Mouse (Mus musculus) retina, postnatal 1 day (tissue): ENCODE measurements around the gene Haao.
"Not testable (repeated sequence)": the region's sequence is repeated elsewhere in the genome, so short reads cannot be mapped to it uniquely, and the experiment has no call there.

Experiments used
- DNase-seq: peaks from one replicate; pipeline ENCODE4 v3.0.0-alpha.2; 2012

Gene Haao

DNA sequence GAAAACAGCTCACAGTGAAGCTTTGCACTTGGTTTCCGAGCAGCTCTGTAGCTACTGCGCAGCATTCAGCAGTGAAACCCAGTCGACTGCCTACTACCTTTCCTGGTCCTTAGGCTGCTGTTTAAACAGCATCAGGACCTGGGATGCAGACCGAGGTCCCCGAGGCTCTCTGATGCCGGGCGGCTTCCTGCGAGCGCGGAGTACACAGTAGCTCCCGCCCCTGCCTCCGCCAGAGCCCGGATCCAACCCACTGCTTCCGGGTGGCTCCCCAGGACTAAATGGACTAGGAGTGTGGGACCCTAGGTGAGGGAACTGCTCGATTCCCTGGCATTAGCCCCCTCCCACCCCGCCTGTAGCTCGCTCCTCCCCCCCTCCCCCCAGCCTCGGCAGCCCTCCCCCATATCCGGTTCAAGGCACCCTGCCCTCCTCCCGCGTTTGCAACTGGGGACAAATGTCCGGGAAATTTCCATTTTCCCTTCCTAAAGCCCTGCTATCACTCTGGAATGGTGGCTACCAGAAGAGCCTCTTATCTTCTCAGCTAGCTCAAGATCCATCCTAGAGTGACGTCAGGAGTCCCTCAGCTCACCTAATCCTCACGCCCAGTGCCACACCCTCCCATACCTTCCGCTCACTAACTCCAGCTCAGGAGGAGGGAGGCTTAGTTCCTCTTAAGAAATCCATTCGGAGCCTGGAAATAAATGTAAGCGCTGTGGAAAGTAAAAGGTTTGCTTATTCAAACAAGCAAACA lies 14.5 kb upstream of the Haao start:
- DNase-seq = peak; percentile 80

DNA sequence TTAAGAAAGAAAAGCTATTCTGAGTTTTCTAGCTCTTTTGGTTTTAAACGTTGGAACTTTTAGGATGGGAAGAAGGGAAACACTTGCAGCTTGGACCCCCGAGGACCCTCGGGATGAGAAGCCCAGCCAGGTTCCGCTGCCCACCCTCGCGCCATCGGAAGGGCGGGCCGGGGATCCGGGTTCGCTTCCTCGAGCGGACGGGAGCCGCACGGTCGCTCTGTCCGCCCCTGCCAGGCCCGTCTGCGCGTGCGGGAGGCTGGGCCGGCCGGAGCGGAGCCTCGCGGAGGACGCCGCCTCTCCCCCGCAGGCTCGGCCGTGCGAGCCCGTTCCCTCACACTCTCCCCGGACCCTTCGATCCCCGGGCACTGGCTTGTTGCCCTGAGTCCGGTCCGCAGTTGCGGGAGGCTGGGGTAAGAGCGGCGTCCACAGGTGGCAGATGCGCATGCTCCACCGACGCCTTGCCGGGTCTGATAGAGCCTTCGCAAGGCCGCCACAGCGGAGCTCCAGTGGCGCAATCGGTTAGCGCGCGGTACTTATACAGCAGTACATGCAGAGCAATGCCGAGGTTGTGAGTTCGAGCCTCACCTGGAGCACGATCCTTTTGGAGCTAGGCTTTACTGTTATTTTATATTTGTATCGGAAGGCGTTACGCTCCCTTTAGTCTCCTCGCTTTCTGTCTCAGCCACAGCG lies 13.8 kb upstream of the Haao start:
- DNase-seq = peak; percentile 94

DNA sequence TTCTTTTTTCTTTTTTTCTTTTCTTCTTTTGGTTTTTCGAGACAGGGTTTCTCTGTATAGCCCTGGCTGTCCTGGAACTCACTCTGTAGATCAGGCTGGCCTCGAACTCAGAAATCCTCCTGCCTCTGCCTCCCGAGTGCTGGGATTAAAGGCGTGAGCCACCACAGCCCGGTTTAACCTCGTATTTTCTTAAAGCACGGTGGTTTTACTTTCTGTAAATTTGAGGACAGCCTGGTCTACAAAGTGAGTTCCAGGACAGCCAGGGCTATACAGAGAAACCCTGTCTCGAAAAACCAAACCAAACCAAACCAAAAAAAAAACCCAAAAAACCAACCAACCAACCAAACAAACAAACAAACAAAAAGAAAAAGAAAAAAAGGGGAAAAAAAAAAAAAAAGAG lies 13.2 kb upstream of the Haao start:
- not testable (repeated sequence) for DNase-seq

DNA sequence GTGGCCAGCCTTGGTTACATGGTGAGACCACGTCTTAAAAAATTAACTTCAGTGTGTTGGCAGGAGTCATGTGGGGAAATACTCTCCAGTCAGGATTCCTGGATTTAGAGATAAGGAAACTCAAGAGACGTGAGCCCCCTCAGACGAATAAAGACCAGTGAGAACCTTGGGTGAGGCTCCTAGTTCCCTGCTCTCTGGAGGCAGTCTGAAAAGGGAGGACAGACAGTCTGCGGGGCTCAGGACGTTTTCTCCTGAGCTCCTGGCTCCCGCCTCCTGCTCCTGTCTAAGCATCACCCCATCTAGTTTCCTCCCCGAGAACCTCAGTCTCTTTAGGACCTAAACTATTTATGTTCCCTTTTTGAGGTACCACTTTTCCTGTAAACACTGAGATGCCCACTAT lies 12.5 kb upstream of the Haao start:
- DNase-seq = no peak

DNA sequence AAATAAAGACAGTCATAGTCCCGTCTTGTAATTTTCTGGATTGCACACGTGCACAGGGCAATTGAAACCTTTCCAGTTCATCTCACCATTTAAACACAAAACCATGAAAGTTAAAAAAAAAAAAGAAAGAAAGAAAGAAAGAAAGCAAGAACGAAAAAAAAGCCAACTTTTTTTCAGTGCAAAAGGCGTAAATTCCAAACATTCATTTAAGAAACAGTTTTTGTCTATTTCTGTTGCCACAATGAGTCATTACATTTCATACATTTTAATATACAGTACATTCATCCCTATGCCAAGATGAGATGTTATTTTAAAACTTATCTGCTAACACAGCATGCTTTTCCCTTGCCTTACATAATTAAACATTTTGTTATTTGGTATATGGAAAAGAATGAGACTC lies 11.9 kb upstream of the Haao start:
- no peak for DNase-seq

DNA sequence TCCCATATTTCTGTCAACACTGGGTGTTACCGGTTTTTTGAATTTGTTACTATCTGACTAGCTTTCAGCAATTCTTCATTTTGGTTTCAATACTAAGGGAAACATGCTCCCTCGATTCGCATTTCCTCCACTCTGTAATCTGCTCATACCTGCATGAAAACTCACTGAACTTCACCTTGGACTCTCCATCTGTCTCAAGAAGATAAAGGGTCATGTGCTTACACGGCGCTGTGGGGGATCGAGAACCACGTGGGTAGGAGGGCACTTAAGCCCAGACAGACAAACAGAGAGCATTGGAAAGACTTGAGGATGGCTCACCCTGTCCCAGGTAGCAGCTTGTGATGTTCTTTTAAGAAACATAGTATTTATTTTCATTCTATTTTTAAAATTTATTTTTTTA lies 10.7 kb upstream of the Haao start:
- no peak for DNase-seq

DNA sequence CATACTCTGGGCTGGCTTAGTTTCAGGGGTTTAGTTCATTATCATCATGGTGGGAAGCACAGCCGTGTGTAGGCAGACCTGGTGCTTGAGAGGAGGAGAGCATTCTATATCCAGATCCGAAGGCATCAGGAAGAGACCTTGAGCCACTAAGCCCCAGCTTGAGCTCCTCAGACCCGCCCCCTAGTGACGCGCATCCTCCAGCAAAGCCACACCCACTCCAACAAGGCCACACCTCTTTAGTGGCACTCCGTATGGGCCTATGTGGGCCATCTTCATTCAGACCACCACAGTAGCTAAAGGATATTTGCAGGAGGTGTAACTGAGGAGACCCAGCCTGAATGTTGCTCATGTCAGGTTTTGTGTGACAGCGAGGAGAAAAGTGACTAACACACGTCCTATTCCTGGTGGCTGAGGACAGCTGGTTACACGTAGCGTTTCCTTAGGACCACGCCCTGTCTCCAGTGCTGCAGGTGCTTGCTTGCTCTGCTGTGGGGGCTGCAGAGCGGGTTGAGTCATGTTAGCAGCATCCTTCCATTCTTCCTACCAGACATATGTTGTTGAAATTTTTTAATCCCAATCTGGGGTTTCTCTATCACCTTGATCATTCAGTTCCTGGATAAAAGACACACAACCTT lies 6.6 kb upstream of the Haao start:
- peak; percentile 61 for DNase-seq

DNA sequence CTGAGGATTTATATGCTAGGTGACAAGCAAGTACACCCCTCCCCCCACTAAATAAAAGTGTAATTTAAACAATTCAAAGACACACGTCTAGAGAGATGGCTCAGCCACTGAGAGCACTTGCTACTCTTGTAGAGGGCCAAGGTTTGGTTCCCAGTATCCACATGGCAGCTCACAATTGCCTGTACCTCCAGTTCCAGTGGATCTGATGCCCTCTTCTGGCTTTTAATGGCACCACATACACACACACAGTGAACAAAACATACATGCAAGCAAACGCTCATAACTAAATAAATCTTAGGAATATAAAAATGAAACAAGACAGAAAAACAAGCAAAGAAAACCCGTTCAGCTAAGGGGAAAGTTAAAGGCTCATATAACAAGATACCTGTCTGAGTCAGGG lies 6.1 kb upstream of the Haao start:
- no peak for DNase-seq

DNA sequence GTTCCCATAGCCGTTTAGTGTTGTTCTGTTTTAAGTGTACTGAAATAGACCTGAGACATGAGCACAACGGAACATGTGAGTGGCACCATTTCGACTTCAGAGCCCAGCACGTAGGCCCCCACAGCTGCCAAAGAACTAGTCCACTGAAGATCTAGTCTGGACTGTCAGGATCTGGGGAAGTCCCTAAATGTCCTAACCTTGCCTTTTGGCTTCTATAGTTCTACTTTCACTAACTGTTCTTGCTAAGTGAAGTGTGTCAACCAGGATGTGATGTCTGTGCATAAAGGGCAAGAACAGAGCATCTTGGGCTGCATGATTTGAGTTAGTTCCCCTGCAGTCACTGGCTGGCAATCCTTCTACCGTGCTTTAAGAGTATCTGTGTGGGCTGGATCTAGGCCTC lies 3.1 kb upstream of the Haao start:
- DNase-seq = no peak

DNA sequence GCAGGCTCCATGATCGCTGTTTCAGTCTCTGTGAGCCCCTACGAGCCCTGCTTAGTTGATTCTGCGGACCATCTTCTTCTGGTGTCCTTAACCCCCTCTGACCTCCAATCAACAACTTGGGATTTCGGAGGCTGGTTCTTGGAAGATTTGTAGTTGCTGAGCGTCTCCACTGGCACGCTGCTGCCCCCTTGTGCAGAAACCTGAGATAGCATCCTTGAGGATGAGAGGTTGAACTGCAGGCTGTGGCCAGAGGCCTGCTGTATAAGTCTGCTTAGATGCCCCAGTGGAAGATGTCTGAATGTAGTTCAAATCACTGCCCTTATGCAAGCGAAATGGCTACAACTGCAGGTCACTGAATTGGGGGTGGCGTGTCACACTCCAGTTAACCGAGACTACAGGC lies 2.7 kb upstream of the Haao start:
- DNase-seq = peak; percentile 89

DNA sequence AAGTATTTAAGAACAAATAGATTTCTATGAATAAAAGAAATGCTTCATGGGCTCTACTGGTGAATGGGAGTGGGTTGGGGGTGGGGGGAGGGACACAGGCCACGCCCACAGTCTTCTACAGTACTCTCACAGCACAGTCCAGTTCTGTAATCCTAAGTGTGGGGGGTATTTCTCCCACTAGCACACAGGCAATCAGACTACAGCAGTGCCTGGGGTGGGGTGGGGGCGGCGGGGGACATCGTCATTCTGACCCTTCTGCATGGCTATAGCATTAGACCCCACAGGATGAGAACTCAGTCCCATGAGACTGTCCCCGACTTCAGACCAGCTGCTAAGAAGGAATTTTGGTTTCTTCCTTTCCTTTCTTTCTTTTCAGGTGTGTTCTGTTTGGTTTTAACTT lies 2.0 kb upstream of the Haao start:
- no peak for DNase-seq

DNA sequence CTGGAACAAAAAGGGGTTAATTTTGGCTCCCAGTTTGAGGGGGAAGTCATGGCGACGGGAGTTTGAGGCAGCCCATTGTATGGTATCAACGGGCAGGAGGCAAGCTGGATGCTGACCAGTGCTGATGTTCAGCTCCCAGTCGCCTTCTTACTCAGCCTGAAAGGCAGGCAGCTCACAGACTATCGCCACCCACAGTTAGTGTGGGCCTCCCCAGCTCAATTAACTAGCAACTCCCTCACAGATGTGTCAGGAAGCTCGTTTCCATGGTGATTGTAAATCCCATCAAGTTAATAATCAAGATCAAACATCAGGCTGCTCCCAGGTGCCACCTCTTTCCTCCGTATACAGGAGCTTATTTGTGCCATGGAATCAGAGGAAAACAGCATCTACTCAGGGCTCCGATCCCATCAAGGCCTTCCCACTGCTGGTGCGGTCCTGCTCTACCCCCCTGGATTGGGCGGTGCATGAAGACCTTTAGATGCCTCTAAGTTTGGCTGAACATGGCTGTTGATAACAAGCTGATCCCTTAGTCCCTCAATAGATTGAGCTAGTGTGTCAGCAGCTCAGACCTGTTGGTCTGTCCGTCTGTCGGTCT lies 1.4 kb upstream of the Haao start:
- no peak for DNase-seq

DNA sequence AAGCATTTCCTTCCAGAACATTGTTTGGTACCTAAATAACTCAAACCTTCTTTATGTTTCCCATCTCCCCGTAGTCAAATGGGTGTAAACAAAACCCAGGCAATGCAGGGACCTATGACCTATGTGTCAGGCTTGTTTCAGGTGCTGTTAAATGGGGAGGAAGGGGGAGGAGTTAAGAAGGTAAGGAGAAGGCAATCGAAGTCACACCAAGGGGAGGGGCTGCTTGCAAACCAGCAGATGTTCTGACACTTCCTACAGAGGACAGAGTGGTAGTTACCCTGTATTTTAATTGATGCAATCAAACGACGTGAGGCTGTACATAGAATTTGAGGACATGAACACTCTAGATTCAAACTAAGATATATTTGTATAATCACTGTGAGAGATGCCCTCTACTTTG lies 719 bp upstream of the Haao start:
- DNase-seq = no peak

DNA sequence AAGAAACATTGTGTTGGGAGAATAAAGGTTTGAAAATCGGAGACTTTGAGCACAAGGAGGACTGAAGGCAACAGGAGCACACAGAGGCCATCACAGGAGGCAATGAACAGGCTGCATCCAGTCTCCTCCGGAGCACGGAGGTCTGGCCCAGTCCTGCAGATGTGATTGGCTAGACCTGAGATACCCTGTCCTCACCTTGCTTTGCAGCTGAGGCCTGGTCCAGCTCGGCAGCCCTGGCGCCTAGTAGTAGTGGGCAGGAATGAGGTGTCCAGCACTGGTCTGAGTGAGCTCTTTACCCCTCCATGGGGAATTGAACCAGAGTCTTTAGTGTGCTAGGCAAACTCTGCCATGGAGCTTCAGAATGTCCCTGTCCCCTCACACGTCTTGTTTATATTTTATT lies 663 bp downstream of the Haao start:
- no peak for DNase-seq

DNA sequence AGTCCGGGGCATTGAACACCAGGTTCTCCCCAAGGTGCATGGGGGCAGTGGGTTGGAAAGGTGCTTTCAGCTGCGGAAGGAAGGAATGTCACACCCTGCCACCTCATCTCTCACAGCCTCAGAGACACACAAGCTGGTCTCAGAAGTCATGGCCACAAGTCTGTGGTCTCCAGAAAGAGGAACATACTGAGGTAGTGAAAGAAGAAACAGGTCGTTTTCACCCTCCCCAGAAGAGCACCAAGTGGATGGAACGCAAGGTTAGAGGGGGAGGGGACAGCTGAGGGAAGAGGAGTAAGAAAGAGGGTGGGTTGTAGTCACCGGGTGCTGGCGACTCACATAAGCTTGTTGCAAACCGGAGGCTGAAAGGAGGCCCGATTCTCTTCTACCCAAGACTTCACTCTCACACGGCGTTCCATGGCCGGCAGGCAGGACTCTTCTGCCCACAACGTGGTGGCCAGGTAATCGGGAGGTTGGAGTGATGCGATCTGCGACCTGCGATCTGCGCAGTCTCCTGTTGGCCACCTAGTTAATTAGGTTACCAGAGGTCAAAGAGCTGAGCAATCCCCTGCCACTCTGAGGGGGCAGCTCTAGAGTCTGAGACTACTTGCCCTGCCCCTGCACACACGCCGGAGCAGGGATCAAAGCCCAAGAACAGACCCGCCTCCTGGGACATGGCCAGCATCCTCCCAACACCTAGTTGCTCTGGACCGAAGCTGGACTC lies 1.3 kb downstream of the Haao start:
- DNase-seq = no peak

DNA sequence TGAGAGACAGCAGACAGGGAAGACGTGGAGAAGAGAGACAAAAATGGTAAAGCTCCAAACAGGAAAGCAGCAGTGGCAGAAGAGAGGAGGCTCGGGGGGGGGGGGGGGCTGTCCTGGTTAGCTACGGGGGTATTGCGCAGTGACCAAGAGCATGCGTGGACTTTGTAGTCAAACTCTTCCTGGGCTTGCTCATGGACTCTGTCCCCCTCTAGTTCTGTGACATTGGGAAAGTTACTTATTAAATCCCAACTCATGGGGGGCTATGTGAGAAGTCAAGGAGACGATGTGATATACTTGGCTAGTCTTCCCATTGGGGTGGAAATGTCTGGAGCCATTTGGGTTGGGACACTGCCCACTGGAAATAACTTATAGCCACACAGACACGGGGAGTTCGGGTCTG lies 2.2 kb downstream of the Haao start:
- no peak for DNase-seq

DNA sequence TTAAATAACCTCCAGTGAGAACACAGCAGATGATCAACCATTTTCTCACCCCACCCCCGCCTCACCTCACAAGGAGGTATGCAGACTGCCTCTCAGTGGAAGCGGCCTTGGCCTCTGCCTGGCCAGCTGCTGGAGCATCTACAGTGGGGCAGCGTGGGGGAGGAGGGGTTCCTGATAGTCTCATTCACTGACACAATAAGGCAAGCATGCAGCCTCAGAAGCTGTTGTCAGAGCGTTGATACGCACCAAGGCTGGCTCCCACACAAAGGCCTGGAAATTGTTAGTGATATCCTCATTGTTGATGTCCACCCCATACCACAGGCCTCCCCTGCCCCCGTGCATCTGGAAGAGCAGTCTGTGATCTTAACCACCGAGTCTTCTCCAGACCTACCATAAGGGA lies 4.0 kb downstream of the Haao start:
- DNase-seq = peak; percentile 42

DNA sequence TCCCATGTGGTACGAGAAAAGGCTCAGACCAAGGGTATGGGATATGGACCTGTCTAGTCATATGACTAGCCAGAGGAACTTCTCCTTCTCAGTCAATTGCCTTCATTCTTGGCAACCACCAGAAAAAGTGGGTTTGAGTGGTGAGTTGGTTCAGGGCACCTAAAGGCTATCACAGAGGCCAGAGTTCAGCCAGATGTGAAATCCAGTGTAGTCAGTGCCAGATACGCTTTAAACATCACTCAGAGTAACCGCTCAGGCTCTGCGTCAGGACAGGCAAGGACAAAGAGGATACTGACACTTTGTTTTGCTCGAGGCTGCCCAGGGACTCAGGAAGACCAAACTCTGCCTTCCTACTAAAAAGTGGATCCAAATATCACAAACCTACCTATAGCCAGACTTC lies 6.8 kb downstream of the Haao start:
- DNase-seq = no peak

DNA sequence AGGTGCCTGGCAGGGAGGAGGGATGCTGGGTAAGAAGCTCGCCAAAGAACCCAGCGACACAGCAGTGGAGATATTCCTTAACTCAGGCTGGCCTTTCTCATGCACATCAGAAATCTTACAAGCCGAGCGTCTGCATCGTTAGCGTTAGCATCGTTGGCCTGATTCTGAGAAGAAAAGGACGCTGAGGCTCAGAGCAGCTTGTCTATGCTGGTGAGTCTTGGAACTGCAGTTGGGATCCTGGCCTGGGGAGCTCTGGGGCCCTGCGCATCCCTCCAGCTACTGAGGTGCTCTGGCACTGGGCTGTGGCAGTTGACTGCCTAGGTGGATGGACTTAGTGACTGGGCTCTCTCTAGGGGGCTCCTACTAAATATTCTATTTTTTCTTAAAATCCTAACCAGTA lies 8.6 kb downstream of the Haao start:
- DNase-seq = peak; percentile 55

DNA sequence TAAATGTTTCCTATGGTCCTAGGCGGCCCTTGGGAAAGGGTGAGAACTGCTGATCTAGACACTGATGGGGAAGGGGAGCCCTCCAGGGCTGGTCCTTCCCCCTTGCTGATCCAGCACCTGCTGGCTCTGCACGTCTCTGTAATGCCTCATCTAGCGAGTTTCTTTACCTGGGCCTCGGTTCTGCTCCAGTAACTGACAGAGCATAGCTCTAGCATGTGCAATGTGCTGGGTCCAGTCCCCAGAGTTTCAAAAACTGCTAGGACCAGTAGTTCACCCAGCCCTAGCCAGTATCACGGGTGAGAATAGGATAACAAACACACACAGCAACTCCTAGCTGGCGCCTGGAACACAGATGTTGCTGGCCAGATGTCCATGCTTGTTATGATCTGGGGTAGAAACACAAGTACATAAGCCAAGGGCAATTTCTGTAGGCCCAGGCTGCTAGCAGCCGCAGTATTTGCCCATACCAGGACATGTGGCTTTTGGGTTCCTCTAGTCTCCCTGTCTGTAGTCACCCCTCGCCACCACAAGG lies 10.0 kb downstream of the Haao start:
- no peak for DNase-seq

DNA sequence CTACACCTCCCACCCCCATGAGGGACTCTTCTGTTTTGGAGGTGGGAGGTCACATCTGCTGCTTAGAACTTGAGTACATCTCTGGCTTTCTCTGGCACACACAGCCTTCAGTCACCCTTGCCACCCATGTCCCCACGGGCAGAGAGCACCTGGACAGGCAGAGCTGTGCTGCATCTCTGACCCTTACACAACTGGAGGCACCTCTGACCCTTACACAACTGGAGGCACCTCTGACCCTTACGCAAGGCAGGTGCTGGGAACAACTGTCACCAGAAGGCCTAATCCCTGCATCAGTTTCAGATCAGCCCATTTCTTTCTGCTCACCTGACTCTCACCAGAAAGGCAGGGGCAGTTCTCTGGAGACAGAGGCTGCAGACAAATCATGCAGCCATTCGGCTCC lies 11.7 kb downstream of the Haao start:
- DNase-seq = no peak

DNA sequence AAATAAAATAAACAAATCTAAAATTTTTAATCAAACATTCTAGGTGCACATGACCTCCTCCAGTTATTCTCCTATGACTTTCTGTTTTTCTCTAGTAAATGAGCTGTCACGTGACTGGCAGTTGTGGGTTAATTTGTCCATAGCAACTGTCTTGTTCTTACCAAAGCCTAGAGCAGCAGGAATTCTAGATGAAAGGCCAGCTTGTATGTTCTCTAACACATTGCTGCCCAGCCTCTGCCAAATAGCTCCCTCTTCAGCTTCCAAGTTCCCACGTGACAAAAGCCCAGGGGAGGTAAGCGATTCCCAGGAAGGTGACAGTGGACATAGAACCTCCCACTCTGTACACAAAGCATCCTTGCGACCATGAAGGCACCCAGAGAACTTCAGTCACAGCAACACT lies 13.6 kb downstream of the Haao start:
- DNase-seq = no peak
